Mouse (Mus musculus): ENCODE measurements around the gene Trpm7.

DNA sequence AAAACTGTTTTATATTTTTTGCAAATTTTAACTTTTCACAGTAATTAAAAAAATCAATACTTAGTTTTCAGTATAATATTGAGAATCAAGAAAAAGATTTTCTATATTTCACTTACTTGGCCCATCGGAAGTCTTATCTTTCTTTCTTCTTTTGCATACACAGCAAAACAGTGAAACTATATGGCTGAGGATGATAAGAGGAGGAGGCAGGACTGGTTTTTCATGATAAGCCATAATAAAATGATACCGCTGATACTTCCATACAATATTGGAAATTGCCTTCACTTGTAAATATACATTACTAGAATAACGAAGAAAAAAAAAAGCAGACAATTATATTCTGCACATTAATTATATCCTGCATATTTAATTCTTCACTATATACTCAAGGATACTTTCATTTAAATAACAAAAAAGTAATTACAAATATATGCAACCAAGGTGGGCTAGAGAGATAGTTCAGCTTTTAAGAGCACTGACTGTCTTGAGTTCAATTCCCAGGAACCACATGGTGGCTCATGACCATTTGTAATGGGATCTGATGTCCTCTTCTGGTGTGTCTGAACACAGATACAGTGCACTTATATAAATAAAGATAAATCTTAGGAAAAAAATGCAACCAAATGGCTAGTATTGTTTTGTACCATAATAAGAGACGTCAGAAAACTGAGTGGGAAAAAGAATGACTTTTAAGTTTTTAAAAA lies 59.2 kb downstream of the Trpm7 start:
- TF ChIP-seq POLR2A (IDR thresholded peaks at IDR 0.05; ENCODE audit: insufficient read depth, low read length) (no peak), EP300 (IDR thresholded peaks at IDR 0.05; ENCODE audit: insufficient read depth, low read depth, low read length) (no peak)
